Mouse (Mus musculus) liver, adult (tissue): ENCODE data around the gene Plaur.

Experiments used
- GATA4 ChIP-seq: IDR thresholded peaks from 2 replicates; pipeline ENCODE4 v1.6.1; 2014; ENCODE audit warnings: mild to moderate bottlenecking, low read length; ENCODE audit not compliant: insufficient replicate concordance

Gene Plaur

GRCm38 (mm10) chr7:24459843-24460242, 2.4 kb upstream of the Plaur start:
- TF ChIP-seq GATA4, result no peak

GRCm38 (mm10) chr7:24461376-24462051, 770 bp upstream of the Plaur start:
- no peak for TF ChIP-seq GATA4

- no peak for TF ChIP-seq GATA4
These were observed 4.6 kb downstream of the Plaur start for GRCm38 (mm10) chr7:24466835-24467234.

- TF ChIP-seq GATA4, result no peak
These were observed 5.6 kb downstream of the Plaur start for GRCm38 (mm10) chr7:24467886-24468285.

- TF ChIP-seq GATA4, result no peak
These were observed 6.8 kb downstream of the Plaur start for GRCm38 (mm10) chr7:24469126-24469525.

- TF ChIP-seq GATA4, result no peak
These were observed 8.1 kb downstream of the Plaur start for GRCm38 (mm10) chr7:24470356-24470755.

GRCm38 (mm10) chr7:24472442-24472841, 10.2 kb downstream of the Plaur start:
- no peak for TF ChIP-seq GATA4

GRCm38 (mm10) chr7:24472937-24473336, 10.7 kb downstream of the Plaur start:
- TF ChIP-seq GATA4, result no peak

- TF ChIP-seq GATA4, result no peak
These were observed 11.7 kb downstream of the Plaur start for GRCm38 (mm10) chr7:24473913-24474529.

- TF ChIP-seq GATA4, result no peak
These were observed 12.7 kb downstream of the Plaur start for GRCm38 (mm10) chr7:24474811-24475506.

- TF ChIP-seq GATA4, result no peak
These were observed 14.1 kb downstream of the Plaur start for GRCm38 (mm10) chr7:24476338-24476737.

- TF ChIP-seq GATA4, result no peak
These were observed 14.6 kb downstream of the Plaur start for GRCm38 (mm10) chr7:24476856-24477255.

- TF ChIP-seq GATA4, result no peak
These were observed 16.6 kb downstream of the Plaur start for GRCm38 (mm10) chr7:24478911-24479310.

GRCm38 (mm10) chr7:24479685-24480084, 17.4 kb downstream of the Plaur start:
- TF ChIP-seq GATA4, result no peak

GRCm38 (mm10) chr7:24480121-24480941, 18.0 kb downstream of the Plaur start:
- no peak for TF ChIP-seq GATA4
